Mouse (Mus musculus) lung, adult 2 months (tissue): ENCODE measurements around the gene Polr2h. TPM values are rescaled to one million over a fixed set of nuclear protein-coding genes. Genes with fewer than 3 reads are reported as not detected.
A peak's percentile ranks its signal among the peaks of the same experiment; 100 is the strongest.
"Not testable (repeated sequence)": the region's sequence is repeated elsewhere in the genome, so short reads cannot be mapped to it uniquely, and the experiment has no call there.

Experiments used
- DNase-seq: peaks from one replicate; pipeline ENCODE4 v3.0.0; 2022
- H3K4me1 ChIP-seq: fragments of 200-500 bp; 2 replicates; pipeline ENCODE4 v1.6.1; 2011; ENCODE audit warnings: low read length; ENCODE audit not compliant: control insufficient read depth, insufficient read depth
- H3K4me3 ChIP-seq: fragments of 200-500 bp; replicated peaks from 2 replicates; pipeline ENCODE3; 2011; ENCODE audit warnings: low read depth, mild to moderate bottlenecking, control low read depth, low read length; ENCODE audit errors: extremely low read depth
- CTCF ChIP-seq: fragments of 200-500 bp; IDR thresholded peaks from 2 replicates; pipeline ENCODE4 v1.5.1; 2011; ENCODE audit warnings: mild to moderate bottlenecking, low read length, control low read depth; ENCODE audit not compliant: insufficient read depth
- POLR2A ChIP-seq: fragments of 200-500 bp; IDR thresholded peaks from 2 replicates; pipeline ENCODE4 v1.6.1; 2011; ENCODE audit warnings: low read depth, mild to moderate bottlenecking, control low read depth, low read length, borderline replicate concordance; ENCODE audit errors: extremely low read depth
- WGBS: fragments of 180-500 bp; shearing (Covaris S2); methylation state at CpG from one replicate; pipeline ENCODE4 v1.1.7; 2018; 5-methylcytosine and 5-hydroxymethylcytosine counted together
- polyA plus RNA-seq: library from polyadenylated mRNA; depleted of rRNA; stranded (reverse); fragments of >200 nt; gene quantifications from 2 replicates; pipeline ENCODE4 v1.2.3, GENCODE M21; 2012; rRNA removed

Polr2h gene
- 8.3 and 12.0 TPM in 2 replicates for polyA plus RNA-seq

DNA sequence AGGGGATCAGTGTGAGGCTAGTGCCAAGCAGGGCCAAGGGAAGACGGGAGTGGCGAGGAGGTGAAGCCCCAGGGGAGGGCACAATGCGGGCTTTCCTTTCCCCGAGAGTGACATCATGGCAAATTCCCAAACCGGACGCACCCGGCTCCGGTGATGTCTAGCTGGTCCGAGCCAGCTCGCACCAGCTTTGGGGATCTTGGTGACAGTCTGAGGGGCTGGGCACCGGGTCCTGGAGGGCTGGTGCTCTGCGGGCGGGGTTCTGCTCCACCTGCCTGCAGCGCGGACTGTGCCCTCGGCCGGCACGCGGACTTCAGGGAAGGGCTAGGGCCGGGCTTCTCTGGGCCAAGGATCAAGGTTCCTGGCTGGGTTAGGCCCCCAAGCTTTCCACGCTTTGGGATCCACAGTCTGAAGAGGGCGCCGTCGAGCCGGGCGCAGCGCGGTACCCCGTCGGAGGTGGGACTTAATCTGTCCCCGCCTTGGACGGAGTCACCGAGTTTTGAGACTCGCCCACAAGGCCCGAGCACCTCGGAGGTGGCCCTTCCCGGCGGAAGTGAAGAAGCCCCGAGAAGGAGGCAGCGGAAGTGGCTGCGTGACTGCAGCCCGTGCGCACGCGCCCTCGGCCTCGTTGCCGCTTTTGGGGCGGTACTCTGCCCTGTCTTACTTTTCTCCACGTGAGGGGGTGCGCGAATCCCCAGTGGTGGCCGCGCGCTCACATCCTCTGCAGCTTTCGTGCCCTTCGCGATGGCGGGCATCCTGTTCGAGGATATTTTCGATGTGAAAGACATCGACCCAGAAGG, at the start of gene Polr2h, which contains the start of gene Clcn2:
Polr2h (plus strand) TSS at position 485 of the 797 bp plus-strand sequence.
Clcn2 (minus strand) TSS at position 566 of the 797 bp plus-strand sequence.
- peak within 1 kb of the TSS; percentile 84 for H3K4me3 ChIP-seq
- WGBS: under 1% methylated on average over 62 of the region's 62 CpGs
- TF ChIP-seq CTCF (peak; percentile 46), POLR2A (peak; percentile 69; the same call in 1 of the 2 replicates)
- peak; percentile 94 for DNase-seq
- H3K4me1 ChIP-seq: no peaks in the 10 kb centered on the region

DNA sequence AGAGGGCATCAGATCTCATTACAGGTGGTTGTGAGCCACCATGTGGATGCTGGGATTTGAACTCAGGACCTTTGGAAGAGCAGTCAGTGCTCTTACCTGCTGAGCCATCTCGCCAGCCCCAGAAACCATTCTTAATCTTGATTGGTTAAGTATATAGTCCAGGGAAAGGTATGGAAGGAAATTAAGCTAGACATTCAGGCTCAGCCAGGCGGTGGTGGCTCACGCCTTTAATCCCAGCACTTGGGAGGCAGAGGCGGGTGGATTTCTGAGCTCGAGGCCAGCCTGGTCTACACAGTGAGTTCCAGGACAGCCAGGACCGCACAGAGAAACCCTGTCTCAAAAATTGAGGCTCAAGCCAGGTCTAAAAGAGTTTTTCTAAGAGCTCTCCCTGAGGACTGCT, 49.5 kb upstream of the Polr2h start, which contains the start of gene Eif4g1:
Eif4g1 (plus strand) TSS at position 301 of the 400 bp plus-strand sequence.
- DNase-seq, H3K4me3 ChIP-seq, H3K4me1 ChIP-seq: not testable (repeated sequence)
- over 99% methylated on average over 5 of the region's 6 CpGs for whole genome bisulfite sequencing

DNA sequence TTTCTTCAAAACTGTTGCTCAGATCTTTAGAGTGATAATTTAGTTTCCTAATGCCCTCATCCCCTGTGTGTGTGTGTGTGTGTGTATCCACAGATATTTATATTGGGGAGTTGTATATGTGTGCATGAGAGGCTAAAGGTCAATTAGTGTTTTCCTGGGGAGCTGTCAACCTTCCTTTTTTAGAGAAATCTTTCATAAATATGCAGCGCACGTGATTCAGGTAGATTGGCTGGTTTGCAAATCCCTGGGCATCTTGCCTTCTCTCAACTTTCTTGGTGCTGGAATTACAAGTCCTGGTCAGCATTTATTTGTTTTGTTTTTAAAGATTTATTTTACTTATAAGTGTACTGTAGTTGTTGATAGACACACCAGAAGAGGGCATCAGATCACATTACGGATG, 47.2 kb upstream of the Polr2h start:
- Histone ChIP-seq H3K4me3 (no peak overlapping the region), H3K4me1 (peaks cover 12% of the 10 kb centered on the region)
- TF ChIP-seq CTCF: no peak
- TF ChIP-seq POLR2A: no peak
- no peak for DNase-seq
- WGBS: 81% methylated on average over 3 of the region's 3 CpGs

DNA sequence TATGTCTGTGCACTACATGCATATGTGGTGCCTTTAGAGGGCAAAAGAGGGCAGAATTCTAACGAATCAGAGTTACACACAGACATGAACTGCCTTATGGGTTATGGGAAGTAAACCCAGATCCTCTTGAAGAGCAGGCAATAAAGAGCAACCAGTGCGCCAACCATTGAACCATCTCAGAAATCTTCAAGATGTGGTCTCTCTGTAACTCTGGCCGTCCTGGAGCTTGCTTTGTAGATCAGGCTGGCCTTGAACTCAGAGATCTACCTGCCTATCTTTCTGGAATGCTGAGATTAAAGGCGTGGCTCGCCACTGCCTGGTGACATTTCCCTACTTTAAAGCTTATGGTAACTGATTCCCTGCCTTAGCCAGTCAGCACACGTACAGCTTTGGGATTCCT, 45.6 kb upstream of the Polr2h start:
- no peak overlapping the region for H3K4me3 ChIP-seq
- WGBS: 22% methylated on average over 6 of the region's 6 CpGs

DNA sequence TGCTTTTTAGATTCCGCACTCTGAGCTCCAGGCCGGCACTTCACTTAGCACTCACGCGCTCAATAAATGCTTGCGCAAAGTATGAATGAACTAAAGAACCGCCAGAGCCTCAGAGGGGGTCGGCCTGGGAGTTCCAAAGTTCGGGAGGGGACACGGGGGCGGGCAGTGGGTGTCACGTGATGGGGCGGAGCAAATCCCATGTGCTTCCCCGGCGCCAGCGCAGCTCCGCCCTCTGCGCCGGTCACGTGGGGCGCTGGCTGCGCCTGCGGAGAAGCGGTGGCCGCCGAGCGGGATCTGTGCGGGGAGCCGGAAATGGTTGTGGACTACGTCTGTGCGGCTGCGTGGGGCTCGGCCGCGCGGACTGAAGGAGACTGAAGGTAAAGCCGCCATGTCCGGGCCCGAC, 45.0 kb upstream of the Polr2h start:
- H3K4me3 ChIP-seq: peak overlapping the region; percentile 73
- WGBS: under 1% methylated on average over 38 of the region's 38 CpGs
- TF ChIP-seq POLR2A: peak; percentile 66; the same call in 1 of the 2 replicates
- no peak for TF ChIP-seq CTCF
- peak; percentile 96 for DNase-seq
- H3K4me1 ChIP-seq: peaks cover 13% of the 10 kb centered on the region

More for the DNA sequence above, 45.6 kb upstream of the Polr2h start:
- DNase-seq: no peak
- peaks cover 12% of the 10 kb centered on the region for H3K4me1 ChIP-seq
- TF ChIP-seq POLR2A (no peak), CTCF (no peak)

DNA sequence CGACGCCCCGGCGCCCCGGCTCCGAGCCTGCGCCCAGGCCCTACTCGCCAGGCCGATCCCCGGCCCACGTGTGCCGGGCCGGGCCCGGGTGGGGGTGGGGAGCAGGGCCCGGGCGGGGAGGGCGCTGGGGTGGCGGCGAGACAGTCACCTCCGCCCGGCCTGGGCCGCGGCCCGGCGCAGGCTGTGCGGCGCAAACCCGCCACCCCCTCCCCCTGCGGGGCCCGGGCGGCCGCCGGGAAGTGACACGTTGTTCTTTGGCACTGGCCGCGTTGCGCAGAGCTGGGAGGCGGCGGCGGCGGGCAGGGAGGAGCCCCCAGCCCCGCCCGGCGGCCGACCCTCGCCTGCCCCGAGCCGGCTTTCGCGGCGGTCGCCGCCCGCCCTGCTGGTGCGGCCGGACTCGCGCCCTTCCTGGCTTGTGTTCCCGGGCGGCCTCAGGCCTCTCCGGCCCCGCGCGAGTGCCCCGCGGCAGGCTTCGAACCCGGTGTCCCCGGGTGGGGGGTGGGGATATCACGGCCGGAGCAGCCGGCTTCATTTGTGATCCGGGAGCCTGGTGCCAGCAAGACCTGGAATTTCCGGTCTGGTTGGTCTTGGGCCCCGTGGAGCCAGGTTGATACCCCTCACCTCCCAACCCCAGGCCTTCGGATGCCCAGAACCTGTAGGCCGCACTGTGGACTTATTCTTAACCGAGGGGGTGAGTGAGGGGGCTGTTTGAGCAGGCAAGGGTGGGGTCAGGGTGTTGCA, 44.3 kb upstream of the Polr2h start:
- TF ChIP-seq POLR2A: no peak
- no peak for TF ChIP-seq CTCF
- peak; percentile 61 for DNase-seq
- H3K4me3 ChIP-seq: peak overlapping the region; percentile 73
- H3K4me1 ChIP-seq: peaks cover 16% of the 10 kb centered on the region
- 1% methylated on average over 48 of the region's 78 CpGs for WGBS

DNA sequence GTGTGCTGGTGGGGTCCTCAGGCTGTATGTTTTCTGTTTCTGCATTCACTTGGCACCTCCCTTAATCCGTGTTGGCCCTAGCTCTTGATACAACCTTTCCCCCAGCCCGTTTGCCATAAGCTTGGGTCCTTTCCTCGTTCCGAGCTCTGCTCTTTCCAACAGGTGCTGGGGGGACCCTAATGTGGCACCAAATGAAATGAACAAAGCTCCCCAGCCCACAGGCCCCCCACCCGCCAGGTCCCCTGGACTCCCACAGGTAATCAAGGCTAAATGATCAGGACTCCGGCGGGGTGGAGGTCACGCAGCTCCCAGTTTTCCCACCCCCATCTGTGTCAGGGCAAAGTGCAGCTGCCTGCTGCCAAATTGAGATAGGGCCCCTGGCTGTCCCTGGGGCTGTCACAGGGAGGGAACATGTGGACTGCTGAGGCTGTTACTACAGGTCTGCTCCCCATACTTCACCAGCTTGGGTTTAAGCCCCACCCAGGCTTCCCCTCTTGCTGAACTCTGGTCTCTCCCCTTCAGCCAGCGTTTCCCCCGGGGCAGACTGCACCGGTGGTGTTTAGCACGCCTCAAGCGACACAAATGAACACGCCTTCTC, 43.7 kb upstream of the Polr2h start:
- H3K4me1 ChIP-seq: peaks cover 16% of the 10 kb centered on the region
- TF ChIP-seq CTCF (no peak), POLR2A (no peak)
- peak overlapping the region; percentile 73 for H3K4me3 ChIP-seq
- 3% methylated on average over 14 of the region's 14 CpGs for WGBS
- no peak for DNase-seq

DNA sequence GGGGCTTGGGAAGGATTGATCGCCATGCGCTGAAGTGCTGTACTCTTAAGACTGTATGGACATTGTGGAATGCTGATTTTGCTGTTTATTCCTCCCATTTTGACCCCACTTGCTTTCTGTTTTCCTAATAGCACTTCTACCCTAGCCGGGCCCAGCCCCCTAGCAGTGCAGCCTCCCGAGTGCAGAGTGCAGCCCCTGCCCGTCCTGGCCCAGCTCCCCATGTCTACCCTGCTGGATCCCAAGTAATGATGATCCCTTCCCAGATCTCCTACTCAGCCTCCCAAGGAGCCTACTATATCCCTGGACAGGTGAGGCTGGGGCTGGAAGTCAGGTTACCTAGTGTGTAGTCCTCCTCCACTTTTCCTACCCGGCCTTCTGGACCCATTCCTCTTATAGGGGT, 42.3 kb upstream of the Polr2h start:
- 80% methylated on average over 6 of the region's 6 CpGs for WGBS
- TF ChIP-seq CTCF (no peak), POLR2A (no peak)
- Histone ChIP-seq H3K4me1 (peaks cover 16% of the 10 kb centered on the region), H3K4me3 (no peak overlapping the region)
- no peak for DNase-seq

DNA sequence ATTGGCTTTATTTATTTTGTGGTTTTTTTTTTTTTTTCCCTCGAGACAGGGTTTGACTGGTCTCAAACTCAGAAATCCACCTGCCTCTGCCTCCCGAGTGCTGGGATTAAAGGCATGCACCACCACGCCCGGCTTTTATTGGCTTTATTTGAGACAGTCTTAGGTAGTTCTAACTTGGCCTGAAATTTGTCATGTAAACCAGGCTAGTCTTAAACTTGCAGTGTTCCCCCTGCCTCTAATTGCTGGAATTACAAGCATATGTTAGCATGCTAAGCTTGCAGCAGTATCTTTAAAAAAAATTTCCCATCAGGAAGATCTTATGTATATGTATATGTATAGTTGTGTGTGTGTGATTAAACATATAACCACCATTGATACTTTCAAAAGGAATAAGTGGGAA, 40.8 kb upstream of the Polr2h start:
- TF ChIP-seq CTCF: no peak
- TF ChIP-seq POLR2A: no peak
- 82% methylated on average over 4 of the region's 4 CpGs for WGBS

DNA sequence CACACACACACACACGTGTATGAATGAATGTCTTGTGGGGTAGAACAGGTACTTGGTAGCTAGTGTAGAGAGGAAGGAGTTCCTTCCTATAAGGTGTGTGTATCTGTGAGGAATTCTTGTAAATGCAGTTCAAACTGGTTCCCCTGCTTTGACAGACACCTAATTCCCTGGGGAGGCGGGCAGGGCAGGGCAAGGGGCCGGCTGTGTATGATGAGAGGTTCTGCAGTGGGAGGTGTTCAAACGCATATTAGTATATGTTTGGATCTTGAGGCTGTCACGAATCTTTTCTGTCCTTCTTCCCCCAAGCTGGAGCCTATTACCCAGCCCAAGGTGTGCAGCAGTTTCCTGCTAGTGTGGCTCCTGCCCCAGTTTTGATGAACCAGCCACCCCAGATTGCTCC, 40.1 kb upstream of the Polr2h start:
- peaks cover 16% of the 10 kb centered on the region for H3K4me1 ChIP-seq
- DNase-seq: no peak
- no peak for TF ChIP-seq POLR2A
- TF ChIP-seq CTCF: no peak
- WGBS: 65% methylated on average over 5 of the region's 5 CpGs
- H3K4me3 ChIP-seq: no peak overlapping the region

More for the DNA sequence above, 40.8 kb upstream of the Polr2h start:
- Histone ChIP-seq H3K4me3 (no peak overlapping the region), H3K4me1 (peaks cover 16% of the 10 kb centered on the region)
- no peak for DNase-seq
